Mouse (Mus musculus) olfactory bulb, adult 2 months (tissue): Measurements from ENCODE around the gene Rpl28.

ENCODE experiments used
- CTCF ChIP-seq: fragments of 200-500 bp; IDR thresholded peaks from 2 replicates; pipeline ENCODE4 v1.5.1; 2012; ENCODE audit warnings: low read depth, mild to moderate bottlenecking, low read length, moderate library complexity; ENCODE audit not compliant: insufficient read depth
- POLR2A ChIP-seq: fragments of 200-500 bp; IDR thresholded peaks from 2 replicates; pipeline ENCODE4 v1.6.1; 2012; ENCODE audit warnings: mild to moderate bottlenecking, low read depth, low read length, moderate library complexity; ENCODE audit not compliant: insufficient read depth

GRCm38 (mm10) chr7:4812303-4813104 lies 19.8 kb downstream of the Rpl28 start, which contains the start of gene Ube2s:
- TF ChIP-seq POLR2A: peak; percentile 84
- no peak for TF ChIP-seq CTCF
